Mouse (Mus musculus): ENCODE measurements at regions not wholly inside any gene's neighbourhood (a gene's known extent, or its start where the extent isn't known, plus 50 kb on each side); places are given as distances from the start of the nearest gene placed in this dataset.

GRCm38 (mm10) chr3:130935926-130936315, 174.3 kb upstream of the Lef1 start:
- Histone ChIP-seq H3K4me1 (ENCODE audit: control insufficient read depth, insufficient read depth, insufficient read length, low read length) (no peaks in the 10 kb centered on the region), H3K4me3 (ENCODE audit: insufficient read depth, low read depth, low read length) (no peak overlapping the region), H3K27ac (replicated peaks; ENCODE audit: low read depth, low read length) (no peak overlapping the region)

- Histone ChIP-seq H3K27ac (replicated peaks; ENCODE audit: low read depth, low read length) (no peak overlapping the region), H3K4me1 (ENCODE audit: control insufficient read depth, insufficient read depth, insufficient read length, low read length) (no peaks in the 10 kb centered on the region), H3K4me3 (ENCODE audit: insufficient read depth, low read depth, low read length) (no peak overlapping the region)
These were observed 174.9 kb upstream of the Lef1 start for GRCm38 (mm10) chr3:130935302-130935925.

GRCm38 (mm10) chr3:130932723-130933122, 177.5 kb upstream of the Lef1 start:
- Histone ChIP-seq H3K4me1 (ENCODE audit: control insufficient read depth, insufficient read depth, insufficient read length, low read length) (no peaks in the 10 kb centered on the region), H3K27ac (replicated peaks; ENCODE audit: low read depth, low read length) (no peak overlapping the region), H3K4me3 (ENCODE audit: insufficient read depth, low read depth, low read length) (no peak overlapping the region)

- H3K4me1 ChIP-seq (ENCODE audit: control insufficient read depth, insufficient read depth, insufficient read length, low read length), result no peaks in the 10 kb centered on the region
- H3K4me3 ChIP-seq (ENCODE audit: insufficient read depth, low read depth, low read length), result no peak overlapping the region
- H3K27ac ChIP-seq (replicated peaks; ENCODE audit: low read depth, low read length), result no peak overlapping the region
These were observed 178.0 kb upstream of the Lef1 start for GRCm38 (mm10) chr3:130932226-130932625.

GRCm38 (mm10) chr3:130925000-130925399, 185.3 kb upstream of the Lef1 start:
- Histone ChIP-seq H3K27ac (replicated peaks; ENCODE audit: low read depth, low read length) (no peak overlapping the region), H3K4me3 (ENCODE audit: insufficient read depth, low read depth, low read length) (no peak overlapping the region), H3K4me1 (ENCODE audit: control insufficient read depth, insufficient read depth, insufficient read length, low read length) (no peaks in the 10 kb centered on the region)

- H3K4me1 ChIP-seq (ENCODE audit: control insufficient read depth, insufficient read depth, insufficient read length, low read length), result no peaks in the 10 kb centered on the region
- H3K4me3 ChIP-seq (ENCODE audit: insufficient read depth, low read depth, low read length), result no peak overlapping the region
- H3K27ac ChIP-seq (replicated peaks; ENCODE audit: low read depth, low read length), result no peak overlapping the region
These were observed 186.7 kb upstream of the Lef1 start for GRCm38 (mm10) chr3:130923615-130923958.

- no peak overlapping the region for H3K27ac ChIP-seq (replicated peaks; ENCODE audit: low read depth, low read length)
- no peak overlapping the region for H3K4me3 ChIP-seq (ENCODE audit: insufficient read depth, low read depth, low read length)
- no peaks in the 10 kb centered on the region for H3K4me1 ChIP-seq (ENCODE audit: control insufficient read depth, insufficient read depth, insufficient read length, low read length)
These were observed 187.3 kb upstream of the Lef1 start for GRCm38 (mm10) chr3:130922812-130923614.

- Histone ChIP-seq H3K4me3 (ENCODE audit: insufficient read depth, low read depth, low read length) (no peak overlapping the region), H3K27ac (replicated peaks; ENCODE audit: low read depth, low read length) (no peak overlapping the region), H3K4me1 (ENCODE audit: control insufficient read depth, insufficient read depth, insufficient read length, low read length) (no peaks in the 10 kb centered on the region)
These were observed 188.5 kb upstream of the Lef1 start for GRCm38 (mm10) chr3:130921621-130922245.

- Histone ChIP-seq H3K4me3 (ENCODE audit: insufficient read depth, low read depth, low read length) (no peak overlapping the region), H3K4me1 (ENCODE audit: control insufficient read depth, insufficient read depth, insufficient read length, low read length) (no peaks in the 10 kb centered on the region), H3K27ac (replicated peaks; ENCODE audit: low read depth, low read length) (no peak overlapping the region)
These were observed 183.6 kb upstream of the Rpl34 start for GRCm38 (mm10) chr3:130913812-130914211.

GRCm38 (mm10) chr3:130905101-130905500, 174.9 kb upstream of the Rpl34 start:
- Histone ChIP-seq H3K27ac (replicated peaks; ENCODE audit: low read depth, low read length) (no peak overlapping the region), H3K4me3 (ENCODE audit: insufficient read depth, low read depth, low read length) (no peak overlapping the region), H3K4me1 (ENCODE audit: control insufficient read depth, insufficient read depth, insufficient read length, low read length) (no peaks in the 10 kb centered on the region)

GRCm38 (mm10) chr3:130903329-130903728, 173.1 kb upstream of the Rpl34 start:
- Histone ChIP-seq H3K4me3 (ENCODE audit: insufficient read depth, low read depth, low read length) (no peak overlapping the region), H3K27ac (replicated peaks; ENCODE audit: low read depth, low read length) (no peak overlapping the region), H3K4me1 (ENCODE audit: control insufficient read depth, insufficient read depth, insufficient read length, low read length) (no peaks in the 10 kb centered on the region)

GRCm38 (mm10) chr3:130902376-130902775, 172.2 kb upstream of the Rpl34 start:
- no peaks in the 10 kb centered on the region for H3K4me1 ChIP-seq (ENCODE audit: control insufficient read depth, insufficient read depth, insufficient read length, low read length)
- no peak overlapping the region for H3K4me3 ChIP-seq (ENCODE audit: insufficient read depth, low read depth, low read length)
- H3K27ac ChIP-seq (replicated peaks; ENCODE audit: low read depth, low read length), result no peak overlapping the region

- no peak overlapping the region for H3K27ac ChIP-seq (replicated peaks; ENCODE audit: low read depth, low read length)
- H3K4me1 ChIP-seq (ENCODE audit: control insufficient read depth, insufficient read depth, insufficient read length, low read length), result no peaks in the 10 kb centered on the region
- H3K4me3 ChIP-seq (ENCODE audit: insufficient read depth, low read depth, low read length), result no peak overlapping the region
These were observed 171.1 kb upstream of the Rpl34 start for GRCm38 (mm10) chr3:130901343-130901742.

- no peaks in the 10 kb centered on the region for H3K4me1 ChIP-seq (ENCODE audit: control insufficient read depth, insufficient read depth, insufficient read length, low read length)
- no peak overlapping the region for H3K4me3 ChIP-seq (ENCODE audit: insufficient read depth, low read depth, low read length)
- no peak overlapping the region for H3K27ac ChIP-seq (replicated peaks; ENCODE audit: low read depth, low read length)
These were observed 170.6 kb upstream of the Rpl34 start for GRCm38 (mm10) chr3:130900846-130901245.

- H3K27ac ChIP-seq (replicated peaks; ENCODE audit: low read depth, low read length), result no peak overlapping the region
- H3K4me1 ChIP-seq (ENCODE audit: control insufficient read depth, insufficient read depth, insufficient read length, low read length), result no peaks in the 10 kb centered on the region
- no peak overlapping the region for H3K4me3 ChIP-seq (ENCODE audit: insufficient read depth, low read depth, low read length)
These were observed 170.0 kb upstream of the Rpl34 start for GRCm38 (mm10) chr3:130900054-130900840.
